Mouse (Mus musculus) ES-Bruce4 (cell line): ENCODE results near the gene Ogdh. TPM values are rescaled to one million over a fixed set of nuclear protein-coding genes. Genes with fewer than 3 reads are reported as not detected.

ENCODE experiments used
- H3K27ac ChIP-seq: 2 replicates; pipeline ENCODE4 v1.5.1; 2012; ENCODE audit warnings: low read length, inconsistent platforms; ENCODE audit not compliant: insufficient read depth
- H3K27me3 ChIP-seq: 2 replicates; pipeline ENCODE4 v1.6.1; 2012; ENCODE audit warnings: mild to moderate bottlenecking, low read length, inconsistent platforms; ENCODE audit not compliant: control insufficient read depth, poor library complexity, insufficient read depth, severe bottlenecking
- H3K36me3 ChIP-seq: 2 replicates; pipeline ENCODE4 v1.6.1; 2012; ENCODE audit warnings: inconsistent platforms, mild to moderate bottlenecking, low read length, moderate library complexity; ENCODE audit not compliant: control insufficient read depth, poor library complexity, insufficient read depth, severe bottlenecking
- H3K4me1 ChIP-seq: one replicate; pipeline ENCODE4 v1.8.1; 2011; ENCODE audit warnings: low read length; ENCODE audit not compliant: control insufficient read depth, insufficient read depth
- H3K4me3 ChIP-seq: 2 replicates; pipeline ENCODE4 v1.5.1; 2011; ENCODE audit warnings: low read depth, mild to moderate bottlenecking, low read length
- H3K9ac ChIP-seq: 2 replicates; pipeline ENCODE4 v1.6.1; 2012; ENCODE audit warnings: low read depth, mild to moderate bottlenecking, inconsistent platforms; ENCODE audit not compliant: poor library complexity, severe bottlenecking
- H3K9me3 ChIP-seq: replicated peaks from 2 replicates; pipeline ENCODE4 v1.6.1; 2012; ENCODE audit warnings: mild to moderate bottlenecking, low read length, inconsistent platforms; ENCODE audit not compliant: control insufficient read depth, poor library complexity, insufficient read depth, severe bottlenecking
- CTCF ChIP-seq: IDR thresholded peaks from one replicate; pipeline ENCODE4 v1.8.1; 2011; ENCODE audit warnings: low read depth, low read length
- EP300 ChIP-seq: IDR thresholded peaks from 2 replicates; pipeline ENCODE4 v1.6.1; 2011; ENCODE audit warnings: low read depth, low read length; ENCODE audit not compliant: insufficient read depth
- POLR2A ChIP-seq: IDR thresholded peaks from one replicate; pipeline ENCODE4 v1.8.1; 2011; ENCODE audit warnings: low read length; ENCODE audit not compliant: insufficient read depth
- polyA plus RNA-seq: library from polyadenylated mRNA; stranded (reverse); fragments of >200 nt; gene quantifications from 2 replicates; pipeline ENCODE4 v1.2.4, GENCODE M21; 2011; ENCODE audit warnings: low read depth; ENCODE audit not compliant: missing spikeins, insufficient read depth, insufficient read length

The Ogdh gene
- polyA plus RNA-seq, 1 experiment: 77.6 TPM

DNA sequence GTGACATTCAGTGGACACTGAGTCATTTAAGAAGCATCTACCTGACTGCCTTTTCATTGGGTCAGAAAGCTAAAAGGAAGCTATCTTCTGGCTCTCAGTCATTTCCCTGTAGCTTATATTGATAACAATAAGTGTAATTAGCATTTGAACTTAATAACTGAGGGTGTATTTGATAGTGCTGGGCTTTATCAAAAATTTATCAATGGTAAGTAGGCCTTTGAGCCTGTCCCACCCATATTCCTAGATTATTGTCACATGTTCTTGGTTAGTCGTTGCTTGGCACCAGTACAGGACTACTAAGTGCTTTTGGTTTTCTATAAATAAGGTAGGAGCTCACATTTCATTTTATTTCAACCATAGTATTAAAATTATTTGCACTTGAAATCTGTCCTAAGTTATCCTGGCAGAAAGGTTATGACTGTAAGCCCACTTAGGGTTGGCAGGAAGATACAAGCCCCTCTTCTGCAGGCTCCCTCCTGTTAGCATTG is 14.6 kb downstream of the Ogdh start:
- H3K36me3 ChIP-seq: peaks cover 21% of the 10 kb centered on the region

DNA sequence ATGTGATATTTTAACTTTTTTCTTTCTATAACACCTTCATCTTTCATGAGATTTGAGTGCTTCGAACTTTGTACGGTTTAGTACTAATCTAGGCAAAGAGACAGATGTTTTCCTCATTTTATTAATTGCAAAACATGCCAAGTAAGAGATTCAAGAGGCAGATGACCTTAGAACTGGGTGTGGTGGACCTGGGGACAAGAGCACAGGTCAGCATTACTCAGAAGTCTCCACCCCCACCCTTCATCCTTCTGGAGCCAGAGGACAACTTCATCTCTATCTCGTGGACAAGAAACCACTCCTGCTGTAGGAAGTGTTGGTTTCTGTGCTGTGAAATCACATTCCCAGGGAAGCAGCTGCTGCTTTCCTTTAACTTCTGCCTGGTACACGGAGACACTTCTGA is 16.7 kb downstream of the Ogdh start:
- no peak for TF ChIP-seq POLR2A
- H3K4me1 ChIP-seq: no peaks in the 10 kb centered on the region
- H3K9me3 ChIP-seq: no peaks in the 10 kb centered on the region
- H3K36me3 ChIP-seq: peaks cover 18% of the 10 kb centered on the region
- H3K4me3 ChIP-seq: no peak overlapping the region
- H3K27me3 ChIP-seq: no peaks in the 10 kb centered on the region
- no peak overlapping the region for H3K9ac ChIP-seq
- no peak overlapping the region for H3K27ac ChIP-seq

More for the DNA sequence above, 14.6 kb downstream of the Ogdh start:
- H3K27ac ChIP-seq: no peak overlapping the region
- no peak overlapping the region for H3K9ac ChIP-seq
- no peaks in the 10 kb centered on the region; the same call in 1 of the 2 replicates for H3K9me3 ChIP-seq
- no peak overlapping the region for H3K4me3 ChIP-seq
- H3K27me3 ChIP-seq: no peaks in the 10 kb centered on the region
- no peak for TF ChIP-seq CTCF
- no peak for TF ChIP-seq POLR2A
- TF ChIP-seq EP300: no peak
- no peaks in the 10 kb centered on the region for H3K4me1 ChIP-seq

DNA sequence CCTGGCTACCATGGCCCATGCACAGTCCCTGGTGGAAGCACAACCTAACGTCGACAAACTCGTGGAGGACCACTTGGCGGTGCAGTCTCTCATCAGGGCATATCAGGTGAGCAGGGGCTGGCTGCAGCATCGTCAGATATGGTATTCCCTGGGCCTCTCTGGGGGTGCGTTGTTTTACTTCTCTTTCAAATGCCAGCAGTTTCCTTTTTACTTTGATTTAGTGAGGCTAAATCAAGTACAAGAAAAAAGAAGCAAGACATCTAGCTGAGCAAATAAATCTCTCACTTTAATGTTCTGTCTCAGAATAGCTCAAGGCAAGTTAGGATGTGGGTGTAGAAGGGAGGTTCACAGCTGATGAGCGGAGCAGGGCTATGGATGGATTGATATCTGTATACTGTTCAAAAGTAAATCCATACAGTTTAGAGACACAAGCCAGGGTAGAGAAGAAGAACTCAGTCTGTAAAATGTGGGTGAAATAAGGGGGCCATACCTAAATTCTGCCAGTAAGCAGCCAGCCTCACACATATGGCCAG is 22.5 kb downstream of the Ogdh start:
- no peak for TF ChIP-seq CTCF
- H3K27me3 ChIP-seq: no peaks in the 10 kb centered on the region

DNA sequence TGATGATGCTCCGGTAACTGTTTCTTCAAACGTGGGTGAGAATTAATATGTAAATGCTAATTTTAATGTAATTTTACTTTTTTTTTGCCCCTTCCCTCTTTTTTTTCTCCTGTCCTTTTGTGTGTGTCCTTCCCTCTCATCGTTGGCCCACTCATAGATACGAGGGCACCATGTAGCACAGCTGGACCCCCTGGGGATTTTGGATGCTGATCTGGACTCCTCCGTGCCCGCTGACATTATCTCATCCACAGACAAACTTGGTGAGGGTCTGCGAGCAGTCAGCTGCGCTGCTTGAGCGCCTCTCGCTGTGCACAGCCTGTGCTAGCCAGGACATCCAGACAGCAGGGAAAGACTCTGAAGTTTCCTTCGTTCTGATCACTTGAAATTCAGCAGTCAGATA is 25.4 kb downstream of the Ogdh start:
- Histone ChIP-seq H3K27me3 (no peaks in the 10 kb centered on the region), H3K4me1 (no peaks in the 10 kb centered on the region), H3K4me3 (no peak overlapping the region), H3K27ac (no peak overlapping the region), H3K9me3 (no peaks in the 10 kb centered on the region), H3K9ac (no peak overlapping the region), H3K36me3 (peaks cover 46% of the 10 kb centered on the region)
- TF ChIP-seq POLR2A (no peak), EP300 (no peak), CTCF (no peak)

More for the DNA sequence above, 22.5 kb downstream of the Ogdh start:
- Histone ChIP-seq H3K9ac (no peak overlapping the region), H3K4me3 (no peak overlapping the region), H3K9me3 (no peaks in the 10 kb centered on the region), H3K4me1 (no peaks in the 10 kb centered on the region), H3K27ac (no peak overlapping the region), H3K36me3 (peaks cover 37% of the 10 kb centered on the region)

DNA sequence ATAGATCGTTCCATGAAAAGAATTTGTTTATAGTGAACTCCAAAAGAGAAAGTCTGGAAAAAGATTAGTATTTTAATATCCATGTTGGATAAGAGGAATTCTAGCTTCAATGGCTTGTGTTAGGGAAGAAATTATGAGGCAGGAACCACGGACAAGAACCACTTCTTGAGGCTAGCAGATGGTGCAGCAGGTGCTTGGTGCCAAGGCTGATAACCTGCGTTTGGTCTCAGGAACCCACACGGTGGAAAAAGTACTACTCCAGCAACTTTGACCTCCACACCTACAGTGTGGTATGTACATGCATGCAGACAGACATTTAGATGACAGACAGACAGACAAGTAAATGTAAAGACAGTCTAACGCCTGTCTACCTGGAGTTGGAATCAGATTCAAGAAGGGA is 27.1 kb downstream of the Ogdh start:
- Histone ChIP-seq H3K4me1 (no peaks in the 10 kb centered on the region), H3K9ac (no peak overlapping the region), H3K9me3 (no peaks in the 10 kb centered on the region), H3K4me3 (no peak overlapping the region), H3K27ac (no peak overlapping the region), H3K36me3 (peaks cover 42% of the 10 kb centered on the region), H3K27me3 (no peaks in the 10 kb centered on the region)
- TF ChIP-seq EP300 (no peak), CTCF (no peak), POLR2A (no peak)

DNA sequence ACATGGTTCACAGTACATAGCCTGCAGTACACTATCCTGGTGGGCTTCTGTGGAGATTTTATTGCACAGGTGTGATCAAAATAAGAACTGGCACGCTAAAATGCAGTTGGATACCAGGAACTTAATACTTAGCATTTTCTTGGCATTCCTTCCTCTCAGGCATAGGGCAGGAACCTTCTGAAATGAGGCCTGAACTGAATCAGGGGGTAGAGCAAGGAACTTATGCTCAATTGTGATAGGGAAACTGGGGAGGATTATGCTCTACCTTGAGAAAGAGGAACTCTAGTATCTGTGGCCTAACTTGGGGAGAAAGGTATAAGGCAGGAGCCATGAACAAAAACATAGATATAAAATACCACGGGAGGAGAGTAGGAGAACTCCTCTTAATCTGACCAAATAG is 27.9 kb downstream of the Ogdh start:
- H3K36me3 ChIP-seq: peaks cover 39% of the 10 kb centered on the region
- H3K27me3 ChIP-seq: no peaks in the 10 kb centered on the region
- no peak overlapping the region for H3K27ac ChIP-seq
- TF ChIP-seq CTCF (no peak), EP300 (no peak), POLR2A (no peak)
- H3K9ac ChIP-seq: no peak overlapping the region
- no peak overlapping the region for H3K4me3 ChIP-seq
- no peaks in the 10 kb centered on the region for H3K9me3 ChIP-seq
- H3K4me1 ChIP-seq: no peaks in the 10 kb centered on the region
